Mouse (Mus musculus) small intestine, adult 2 months (tissue): ENCODE results near the gene Rcvrn.

Experiments
- CTCF ChIP-seq: fragments of 200-500 bp; IDR thresholded peaks from 2 replicates; pipeline ENCODE4 v1.5.1; 2012; ENCODE audit warnings: low read depth, mild to moderate bottlenecking, control low read depth, inconsistent platforms, low read length, moderate library complexity, mixed read lengths; ENCODE audit not compliant: insufficient replicate concordance, insufficient read length; ENCODE audit errors: extremely low read depth
- POLR2A ChIP-seq: fragments of 200-500 bp; IDR thresholded peaks from 2 replicates; pipeline ENCODE4 v1.6.1; 2012; ENCODE audit warnings: low read depth, mild to moderate bottlenecking, control low read depth, inconsistent platforms, low read length, moderate library complexity

DNA sequence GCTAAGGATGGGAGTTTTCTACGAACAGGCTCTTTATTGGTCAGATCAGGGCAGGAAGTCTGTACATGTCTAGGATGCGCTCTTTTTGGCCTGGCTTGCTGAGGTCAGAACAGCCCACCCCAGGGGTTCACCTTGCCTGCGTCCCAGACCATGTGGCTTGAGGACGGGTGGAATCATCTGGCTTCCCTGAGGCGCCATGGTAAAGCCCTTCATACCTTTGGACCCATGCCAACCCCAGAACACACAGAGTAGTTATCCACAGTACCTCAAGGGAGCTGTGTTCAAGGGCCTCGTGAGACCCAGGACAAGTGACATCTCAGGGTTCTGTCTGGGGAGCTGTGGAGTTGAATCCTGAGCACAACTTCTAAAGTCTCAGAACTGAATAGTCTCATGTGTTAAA, 43.4 kb upstream of the Rcvrn start:
- TF ChIP-seq POLR2A, result no peak
- TF ChIP-seq CTCF, result no peak
